Mouse (Mus musculus) kidney, adult 2 months (tissue): ENCODE results near the gene Mrpl22.

Experiments
- CTCF ChIP-seq: fragments of 200-500 bp; conservative IDR thresholded peaks from 2 replicates; pipeline ENCODE4 v1.5.1; 2011; ENCODE audit warnings: low read depth, mild to moderate bottlenecking, control low read depth, low read length, moderate library complexity, mixed read lengths; ENCODE audit not compliant: insufficient read depth, insufficient read length
- POLR2A ChIP-seq: fragments of 200-500 bp; IDR thresholded peaks from one replicate; pipeline ENCODE4 v1.6.1; 2011; ENCODE audit warnings: low read depth, low read length, control low read depth

GRCm38 (mm10) chr11:58223751-58224150 is 52.3 kb downstream of the Mrpl22 start:
- TF ChIP-seq POLR2A (no peak), CTCF (no peak)
